Mouse (Mus musculus) hindlimb bud, embryonic 11.5 days (tissue): ENCODE data around the gene Zfp518a.

Source experiments
- DNase-seq: peaks from one replicate; pipeline ENCODE4 v3.0.0-alpha.2; 2012; ENCODE audit warnings: low read depth, low spot score; ENCODE audit errors: extremely low spot score

Zfp518a gene

DNA sequence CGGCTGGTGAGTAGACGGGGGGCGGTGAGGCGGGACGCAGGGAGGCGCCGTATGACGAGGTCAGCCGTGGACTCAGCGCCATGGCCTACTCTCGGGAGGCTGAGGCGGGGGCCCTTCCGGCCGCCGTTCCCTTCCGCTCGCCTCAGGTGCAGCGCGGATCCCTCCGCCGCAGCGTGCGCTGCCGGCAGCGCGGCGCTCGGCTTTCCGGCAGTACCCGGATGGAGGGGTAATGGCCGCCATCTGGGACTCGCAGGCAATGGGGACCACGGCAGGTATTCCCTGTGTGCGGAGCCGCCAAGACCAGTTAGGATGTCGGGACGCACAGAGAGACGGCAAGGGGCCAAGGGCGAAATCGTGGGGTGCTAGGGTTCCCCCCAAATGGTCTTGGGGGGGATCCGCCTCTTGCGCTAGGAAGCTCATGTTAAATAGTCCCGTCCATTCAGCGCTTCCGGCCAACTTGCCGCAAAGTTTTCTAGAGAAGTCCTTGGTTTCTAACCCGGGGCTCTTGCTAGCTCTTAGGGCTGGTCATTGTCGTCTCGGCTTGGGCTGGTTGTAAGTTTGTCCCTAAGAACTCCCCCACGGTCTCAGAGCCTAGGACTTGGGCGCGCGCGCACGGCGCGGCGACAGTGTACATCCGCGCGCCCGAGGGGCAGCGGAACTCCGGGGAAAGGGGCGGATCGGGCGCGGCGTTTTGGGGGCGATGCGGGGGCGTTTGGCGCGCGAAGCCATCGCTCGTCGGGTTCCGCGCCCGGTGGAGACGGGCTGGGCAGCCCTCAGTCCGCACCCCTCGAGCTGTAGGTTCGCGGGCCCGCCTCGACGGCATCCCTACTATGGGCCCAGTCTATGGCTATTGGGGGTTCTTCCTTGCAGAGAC, at the start of gene Zfp518a:
Zfp518a (plus strand) TSS at position 187 of the 874 bp plus-strand sequence.
- DNase-seq = peak; percentile 71

DNA sequence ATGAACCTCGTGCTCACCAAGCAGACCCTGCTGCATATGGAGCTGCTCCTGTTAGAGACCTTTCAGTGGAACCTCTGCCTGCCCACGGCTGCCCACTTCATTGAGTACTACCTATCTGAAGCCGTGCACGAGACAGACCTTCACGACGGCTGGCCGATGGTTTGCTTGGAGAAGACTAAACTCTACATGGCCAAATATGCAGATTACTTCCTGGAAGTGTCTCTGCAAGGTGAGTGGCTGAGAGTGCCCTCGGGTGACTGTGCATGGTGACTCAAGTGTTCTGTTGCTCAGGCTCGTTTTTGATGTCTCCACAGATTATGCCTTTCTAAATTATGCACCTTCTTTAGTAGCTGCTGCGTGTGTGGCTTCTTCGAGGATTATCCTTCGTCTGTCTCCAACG, 49.8 kb upstream of the Zfp518a start:
- no peak for DNase-seq

DNA sequence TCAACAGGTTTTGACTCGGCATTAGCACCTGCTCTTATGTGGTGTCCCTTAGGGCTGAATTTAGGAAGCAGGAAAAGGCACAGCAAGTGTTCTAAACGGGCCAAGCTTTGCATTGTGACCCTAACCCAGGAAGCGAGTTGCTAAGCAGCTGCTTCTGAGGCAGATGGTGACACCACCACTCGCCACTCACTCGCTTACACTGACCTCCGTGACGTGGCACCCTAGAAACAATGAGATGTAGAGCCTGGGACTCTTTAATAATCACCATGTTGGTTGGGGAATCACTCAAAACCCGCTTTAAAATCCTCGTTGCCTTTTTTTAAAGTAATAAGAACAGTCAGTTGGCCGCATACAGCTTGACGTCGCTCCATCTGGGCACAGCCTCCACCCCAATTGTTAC, 45.1 kb upstream of the Zfp518a start:
- no peak for DNase-seq

DNA sequence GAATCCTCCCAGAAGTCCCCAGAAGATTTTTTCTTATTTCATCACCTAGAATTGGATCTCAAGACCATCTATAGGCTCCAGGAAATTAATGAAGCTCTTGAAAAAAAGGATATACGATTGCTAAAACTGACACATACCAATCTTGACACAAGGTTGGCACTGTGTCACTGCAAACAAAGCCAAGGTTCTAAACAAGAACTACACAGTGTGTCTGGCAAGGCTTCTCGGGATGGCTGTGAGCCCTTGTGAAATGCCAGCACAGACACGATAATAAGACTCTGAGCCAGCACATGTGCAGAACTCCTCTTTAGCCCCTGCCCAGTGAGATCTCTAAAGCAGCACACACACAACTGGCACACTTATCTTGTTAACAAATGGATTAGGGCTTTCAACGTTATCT, 35.0 kb upstream of the Zfp518a start:
- DNase-seq = no peak

DNA sequence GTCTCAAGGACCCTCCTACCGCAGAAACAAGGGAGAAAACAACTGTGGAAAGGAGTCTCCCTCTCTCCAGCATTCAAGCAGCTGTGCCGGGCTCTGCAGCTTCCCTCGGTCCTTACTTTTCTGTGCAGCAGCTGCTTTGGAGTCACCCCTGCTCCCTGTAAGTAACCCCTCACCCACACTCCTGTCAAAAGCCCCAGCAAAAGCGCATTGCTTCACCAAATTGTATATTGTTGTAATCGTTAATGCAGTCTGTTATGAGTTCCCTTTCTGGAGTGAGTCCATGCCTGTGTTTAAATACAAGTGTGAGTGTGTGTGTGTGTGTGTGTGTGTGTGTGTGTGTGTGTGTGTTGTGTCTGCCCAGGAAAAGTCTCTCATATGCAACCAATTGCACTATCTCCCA, 26.2 kb upstream of the Zfp518a start:
- DNase-seq = no peak

DNA sequence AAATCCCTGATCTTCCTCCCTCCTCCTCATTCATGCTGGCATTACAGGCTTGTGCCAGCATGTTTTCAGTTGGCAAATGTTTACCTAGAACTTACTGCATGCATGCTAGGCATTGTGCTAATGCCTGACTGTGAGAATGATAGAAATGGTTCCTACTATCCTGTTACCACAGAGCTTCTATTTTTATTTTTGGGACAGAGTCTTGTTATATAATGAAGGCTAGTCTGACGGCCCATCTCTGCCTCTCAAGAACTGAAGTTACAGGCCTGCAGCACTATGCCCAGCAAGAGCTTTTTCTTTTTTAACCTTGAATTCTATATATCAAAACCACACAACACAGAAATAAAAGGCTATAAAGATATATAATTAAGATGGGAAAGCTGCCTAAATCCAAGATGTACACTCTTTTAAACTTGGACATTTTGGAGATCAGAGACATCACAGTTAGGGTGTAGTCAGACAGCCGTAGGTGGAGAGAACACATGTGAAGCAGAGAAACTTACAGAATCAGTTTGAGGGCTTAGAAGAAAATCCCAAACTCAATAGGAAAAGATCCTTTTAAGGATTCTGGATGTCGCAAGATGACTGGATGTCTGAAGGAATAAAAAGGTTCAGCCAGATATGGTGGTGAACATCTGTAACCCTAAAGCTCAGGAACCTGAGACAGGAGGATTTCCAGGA, 24.9 kb upstream of the Zfp518a start:
- no peak for DNase-seq

DNA sequence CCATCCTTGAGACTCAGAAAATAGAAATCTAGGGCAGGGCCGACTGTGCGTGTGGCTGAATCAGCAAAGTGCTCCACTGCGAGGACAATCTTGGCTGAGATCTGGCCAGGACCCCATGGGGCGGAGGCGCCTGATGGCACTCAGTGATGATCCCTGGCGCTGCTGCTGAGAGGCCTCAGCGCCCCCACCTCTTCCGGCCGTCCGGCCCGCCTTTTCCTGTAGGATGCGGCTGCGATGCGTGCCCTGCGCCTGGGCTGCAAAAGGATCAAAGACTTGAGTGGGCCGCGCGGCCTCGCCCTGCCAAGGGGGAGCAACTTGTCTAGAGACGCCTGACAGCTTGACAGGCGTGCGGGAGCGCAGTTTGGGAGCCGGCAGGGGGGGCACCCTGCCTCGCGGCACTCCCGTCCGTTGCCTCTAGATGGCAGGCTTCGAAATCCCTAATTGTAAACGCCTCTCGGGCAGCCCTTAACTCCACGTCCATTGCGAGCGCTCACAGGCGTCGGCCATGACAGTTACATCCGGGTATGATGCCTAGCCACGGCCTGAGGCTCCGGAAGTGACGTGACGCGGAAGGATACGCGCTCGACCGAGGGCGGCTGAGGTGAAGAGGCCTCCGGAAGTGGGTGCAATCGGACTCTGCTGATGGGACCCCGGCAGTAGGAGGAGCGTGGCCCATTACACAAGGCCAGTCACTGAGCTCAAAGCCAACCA, 21.4 kb upstream of the Zfp518a start:
- DNase-seq = peak; percentile 84

DNA sequence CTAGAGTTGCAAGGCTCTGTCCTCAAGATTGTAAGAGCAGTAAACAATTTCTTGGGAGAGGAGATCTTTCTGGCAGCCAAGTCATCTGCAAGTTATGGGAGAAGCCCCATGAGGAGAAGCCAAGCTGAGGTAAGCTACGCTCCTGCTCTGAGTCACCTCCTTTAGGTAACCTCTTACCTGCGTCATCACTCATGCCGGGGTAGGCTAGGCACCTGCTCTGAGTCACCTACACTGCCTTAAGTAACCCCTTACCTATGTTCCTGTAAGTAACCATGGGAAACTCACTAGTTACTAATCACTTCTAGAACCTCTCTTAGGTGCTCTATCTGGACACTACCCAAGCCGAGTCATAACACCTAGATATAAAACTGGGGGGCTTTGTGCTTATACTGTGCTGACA, 12.8 kb upstream of the Zfp518a start:
- DNase-seq = no peak

DNA sequence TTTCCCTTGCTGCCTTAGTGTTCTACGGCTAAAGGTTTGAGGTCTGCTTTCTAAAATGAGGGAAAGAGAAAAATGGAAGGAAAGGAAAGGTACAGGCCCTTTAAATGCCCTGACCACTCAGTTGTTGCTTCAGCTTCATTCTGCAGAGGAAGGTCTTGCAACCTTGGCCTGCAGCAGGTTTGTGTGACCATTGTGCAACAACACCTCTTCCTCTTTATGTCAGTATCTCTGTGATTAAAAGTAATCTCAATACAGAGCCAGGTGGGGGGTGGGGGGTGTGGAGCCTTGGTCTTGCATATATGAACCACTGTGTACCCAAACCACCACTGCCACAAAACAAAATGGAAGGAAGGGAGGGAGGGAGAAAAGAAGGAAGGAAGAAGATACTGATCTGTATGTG, 5.6 kb upstream of the Zfp518a start:
- no peak for DNase-seq

DNA sequence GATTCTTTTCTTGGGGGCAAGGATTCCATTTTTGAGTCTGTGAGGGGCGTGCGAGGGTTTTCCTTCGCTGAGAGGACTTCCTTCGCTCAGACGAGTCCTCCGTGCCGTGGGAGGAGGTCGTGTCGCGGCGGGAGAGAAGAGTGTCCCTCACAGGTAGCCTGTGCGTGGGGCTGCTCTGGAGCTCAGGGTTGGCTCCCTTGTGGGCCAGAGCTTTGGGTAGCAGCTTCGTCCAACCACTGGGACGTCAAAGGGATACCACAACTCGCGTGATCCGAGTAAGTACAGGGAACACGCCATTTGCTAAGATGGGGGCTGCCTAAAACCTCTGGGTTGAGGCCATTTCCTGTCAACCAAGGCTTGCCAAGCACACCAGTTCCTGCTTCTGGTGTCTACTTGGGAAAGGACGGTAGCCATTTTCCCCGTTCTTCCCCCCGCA, 416 bp upstream of the Zfp518a start:
- no peak for DNase-seq

DNA sequence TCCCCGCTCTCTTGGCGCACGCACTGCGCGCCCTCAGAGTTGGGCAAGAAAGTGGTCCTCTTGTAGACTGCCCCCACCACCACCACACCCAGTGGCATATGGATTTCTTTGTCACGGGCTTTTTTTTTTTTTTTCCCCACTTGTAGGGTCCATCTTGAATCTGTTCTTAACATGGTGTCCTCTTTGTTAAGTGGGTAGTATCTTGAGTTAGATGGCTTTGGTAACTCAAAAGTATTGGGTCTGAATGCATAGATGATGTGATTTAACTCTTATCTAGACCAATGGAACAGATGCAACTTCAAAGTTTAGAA, 843 bp downstream of the Zfp518a start:
- no peak for DNase-seq

DNA sequence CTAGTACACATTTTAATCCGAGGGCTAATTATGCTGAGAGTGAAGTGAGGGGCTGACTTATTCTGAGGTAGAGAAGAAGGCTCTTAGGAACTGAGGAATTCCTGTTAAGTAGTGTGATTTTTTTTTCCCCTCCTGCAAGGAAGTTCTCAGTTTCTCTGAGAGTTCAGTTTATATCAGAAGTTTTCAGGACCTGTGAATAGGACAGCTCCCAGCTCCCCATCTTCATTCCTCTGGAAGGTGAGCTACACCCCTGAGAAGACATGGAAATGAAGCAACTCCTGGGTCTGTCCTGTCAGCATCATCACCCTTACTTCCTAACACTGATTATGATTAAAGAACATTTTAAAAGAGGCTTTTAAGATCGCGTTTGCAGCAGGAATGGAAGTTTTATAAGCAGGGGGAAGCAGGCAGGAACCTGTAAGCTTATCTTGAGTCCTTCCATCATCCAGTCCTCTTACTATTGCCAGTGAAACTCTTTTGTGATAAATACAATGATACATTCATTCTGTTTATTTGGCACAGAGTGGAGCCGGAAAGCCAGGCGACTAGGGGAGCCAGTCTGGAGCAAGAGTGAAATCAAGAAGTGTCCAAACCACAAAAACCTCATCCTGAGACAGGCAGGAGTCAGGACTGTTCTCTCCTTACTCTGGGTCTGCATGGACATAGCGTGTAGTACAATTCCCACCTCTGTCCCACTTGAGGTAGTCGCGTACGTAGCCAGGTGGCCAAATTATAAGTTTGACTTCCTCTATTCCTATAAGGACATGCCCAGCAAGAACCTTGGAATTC, 37.3 kb downstream of the Zfp518a start:
- no peak for DNase-seq

DNA sequence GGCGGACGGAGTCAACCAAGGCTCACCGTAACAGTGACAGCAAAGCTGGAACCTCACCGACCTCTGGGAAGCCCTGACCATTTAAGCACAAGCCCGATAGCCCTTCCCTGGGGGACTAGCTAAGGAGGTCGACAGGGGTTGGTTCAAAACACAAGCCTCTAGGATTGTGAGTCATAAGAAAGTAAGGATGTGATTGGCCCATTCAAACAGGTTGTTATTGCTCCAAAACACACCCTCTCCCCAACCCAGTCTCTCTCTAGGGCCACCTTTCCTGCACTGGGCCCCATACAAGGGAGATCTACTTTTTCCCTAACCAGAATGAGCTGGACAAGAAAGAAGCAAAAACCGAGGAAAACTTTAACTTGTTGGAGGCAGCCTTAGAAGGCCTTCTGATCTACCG, 40.9 kb downstream of the Zfp518a start:
- no peak for DNase-seq

DNA sequence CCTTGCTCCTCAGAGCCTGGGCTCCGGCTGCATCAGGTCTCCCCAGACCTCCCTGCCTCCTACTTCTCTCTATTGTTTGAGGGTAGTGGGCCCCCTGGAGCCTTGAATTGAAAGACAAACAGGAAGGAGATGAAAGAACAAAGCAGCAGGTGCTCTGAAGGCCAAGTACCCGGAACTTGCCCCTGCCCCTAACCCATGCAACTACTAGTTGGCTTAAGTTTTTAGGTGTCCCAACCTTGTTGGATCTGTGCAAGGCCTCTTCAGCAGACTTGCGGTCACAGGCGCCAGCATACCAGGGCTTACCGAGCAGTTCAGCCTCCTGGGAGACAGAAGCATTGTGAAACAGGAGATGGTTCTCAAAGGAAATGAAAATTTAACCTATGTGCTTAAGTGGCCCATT, 41.5 kb downstream of the Zfp518a start:
- no peak for DNase-seq

DNA sequence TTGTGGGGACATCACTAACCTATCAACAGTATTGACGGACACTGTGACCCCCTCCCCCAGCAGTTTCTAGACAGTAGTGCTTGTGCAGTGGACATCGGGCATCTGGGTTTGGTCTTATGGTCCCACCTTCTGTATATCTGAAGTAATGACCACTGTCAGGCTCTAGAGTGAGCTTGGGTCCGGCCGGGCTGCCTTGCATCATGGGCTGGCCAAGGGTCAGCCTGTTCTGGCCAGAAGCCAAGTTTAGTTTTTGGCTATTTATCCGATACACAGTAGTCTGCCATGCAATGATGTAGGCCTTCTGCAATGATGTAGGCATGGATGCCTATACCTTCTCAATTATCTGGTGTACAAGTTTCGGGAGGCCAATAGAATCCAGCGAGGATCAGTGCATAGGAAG, 49.0 kb downstream of the Zfp518a start:
- DNase-seq = no peak

DNA sequence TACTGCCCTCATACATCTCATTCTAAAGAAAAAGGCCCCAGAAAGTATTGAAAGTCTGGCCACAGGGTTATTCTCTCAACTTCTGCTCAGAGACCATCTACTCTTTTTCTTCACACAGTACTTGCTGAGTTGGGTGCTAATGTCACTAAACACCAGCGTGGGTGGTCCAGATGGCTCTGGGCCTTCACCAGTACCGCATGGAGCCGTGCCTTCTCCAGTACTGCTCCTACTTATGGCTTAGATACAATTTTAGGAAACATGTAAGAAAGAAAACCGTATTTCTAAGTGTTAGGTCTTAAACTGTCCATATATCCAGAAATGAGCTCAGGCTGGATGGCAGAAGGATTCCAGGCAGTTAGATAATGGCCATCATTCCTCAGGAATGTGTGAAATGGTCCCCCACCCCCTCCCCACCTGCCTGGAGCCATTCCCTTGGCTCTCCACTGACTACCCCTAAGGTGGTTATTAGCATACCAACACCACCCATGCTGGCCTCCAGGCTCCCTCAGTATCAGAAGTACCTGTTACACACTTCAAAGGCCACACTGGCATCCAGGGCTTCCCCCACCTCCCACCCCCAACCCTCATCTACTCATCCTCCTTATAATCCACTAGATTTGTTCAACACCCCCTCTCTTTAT, 52.6 kb downstream of the Zfp518a start:
- DNase-seq = no peak

DNA sequence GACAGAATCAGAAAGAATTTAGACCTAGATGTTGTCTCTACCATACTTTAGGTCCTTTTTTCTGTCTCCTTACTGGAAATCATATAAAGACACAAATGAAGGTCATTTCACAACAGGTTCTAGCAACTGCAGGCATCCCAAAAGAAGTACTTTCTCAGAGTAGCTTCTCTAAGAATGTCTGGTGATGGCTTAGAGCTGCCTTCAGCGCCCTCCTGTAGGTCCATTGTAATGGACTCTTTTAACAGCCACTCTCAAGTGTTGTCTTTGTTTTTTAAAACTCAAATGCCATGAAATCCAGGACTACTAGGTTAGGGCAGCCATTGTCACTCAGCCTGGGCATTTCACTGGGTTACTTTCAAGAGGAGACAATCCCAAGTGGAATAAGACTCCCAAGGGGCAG, 64.5 kb downstream of the Zfp518a start:
- DNase-seq = no peak

DNA sequence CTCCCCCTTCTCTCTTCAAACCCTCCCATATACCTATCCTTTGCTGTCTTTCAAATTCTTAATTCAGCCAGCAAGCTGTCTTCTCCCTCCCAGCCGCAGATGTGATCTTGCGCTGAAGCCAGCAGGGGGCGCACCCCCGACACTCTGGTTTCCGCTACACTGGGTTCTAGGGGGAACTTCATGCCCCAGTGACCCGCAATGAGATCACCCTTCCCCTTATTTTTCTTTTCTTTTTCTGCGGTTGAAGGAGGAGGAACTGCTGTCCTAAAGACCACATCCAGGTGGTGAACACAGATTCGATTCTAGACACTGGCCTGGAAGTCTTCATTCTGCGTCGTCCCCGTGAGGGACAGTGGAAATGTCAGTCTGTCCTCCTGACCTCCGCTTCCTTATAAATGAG, 68.5 kb downstream of the Zfp518a start:
- DNase-seq = peak; percentile 14

DNA sequence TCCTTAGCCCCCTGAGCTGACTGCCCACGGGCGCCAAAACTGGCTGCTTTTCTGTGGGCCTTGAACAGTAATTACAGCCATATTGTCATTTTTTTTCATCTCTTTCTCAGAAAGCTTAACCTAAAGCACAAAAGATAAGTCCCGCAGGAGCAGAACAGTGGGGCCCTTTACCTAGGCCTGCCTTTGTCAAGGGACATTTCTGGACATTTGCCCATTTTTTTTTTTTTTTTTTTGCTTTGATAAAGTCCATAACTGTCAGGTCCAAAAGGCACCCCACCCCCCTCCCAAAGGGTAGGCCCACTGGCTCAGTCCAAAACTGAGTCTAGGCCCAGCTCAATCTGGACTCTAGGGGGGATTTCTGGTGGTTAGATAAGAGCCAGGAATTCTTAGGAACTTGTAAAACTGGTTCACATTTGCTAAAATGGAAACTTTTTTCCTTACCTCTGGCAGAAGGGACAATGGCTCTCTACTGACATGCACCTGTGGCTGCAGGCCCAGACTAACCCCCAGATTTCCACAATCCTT, 69.9 kb downstream of the Zfp518a start:
- no peak for DNase-seq
